Mouse (Mus musculus): ENCODE data around the gene Mapk14. TPM values are rescaled to one million over a fixed set of nuclear protein-coding genes. Genes with fewer than 3 reads are reported as not detected.

Gene Mapk14
- polyA plus RNA-seq, 1 experiment: 36.7 TPM

GRCm38 (mm10) chr17:28760736-28761312 lies 69.7 kb downstream of the Mapk14 start:
- Histone ChIP-seq H3K27me3 (ENCODE audit: control insufficient read depth, insufficient read depth, insufficient read length) (no peaks in the 10 kb centered on the region), H3K79me2 (ENCODE audit: control insufficient read depth, insufficient read depth) (no peaks in the 10 kb centered on the region), H3K79me3 (ENCODE audit: low read depth) (no peaks in the 10 kb centered on the region), H3ac (ENCODE audit: control insufficient read depth, insufficient read length, low read depth) (no peak overlapping the region), H3K4me3 (ENCODE audit: insufficient read depth, poor library complexity, severe bottlenecking) (no peak overlapping the region), H3K36me3 (ENCODE audit: control insufficient read depth, insufficient read depth) (no peaks in the 10 kb centered on the region)
- TF ChIP-seq USF1 (IDR thresholded peaks at IDR 0.05; ENCODE audit: low read depth): no peak
- no peak for TF ChIP-seq CTCF (IDR thresholded peaks at IDR 0.05; ENCODE audit: control insufficient read depth, insufficient read depth, insufficient read length)
- TF ChIP-seq FOSL1 (IDR thresholded peaks at IDR 0.05; ENCODE audit: insufficient read depth, low read length, poor library complexity, severe bottlenecking): no peak
- TF ChIP-seq MYOG (IDR thresholded peaks at IDR 0.05; ENCODE audit: control insufficient read depth, extremely low read depth, insufficient read length): no peak
- no peak for TF ChIP-seq MAX (IDR thresholded peaks at IDR 0.05)
- no peak for TF ChIP-seq CEBPB (IDR thresholded peaks at IDR 0.05; ENCODE audit: low read depth)
- TF ChIP-seq MYOD1 (IDR thresholded peaks at IDR 0.05; ENCODE audit: control insufficient read depth, insufficient read length, low read depth): no peak

- Histone ChIP-seq H3K36me3 (ENCODE audit: control insufficient read depth, insufficient read depth) (no peaks in the 10 kb centered on the region), H3K27me3 (ENCODE audit: control insufficient read depth, insufficient read depth, insufficient read length) (no peaks in the 10 kb centered on the region), H3K79me2 (ENCODE audit: control insufficient read depth, insufficient read depth) (no peaks in the 10 kb centered on the region), H3K4me3 (ENCODE audit: insufficient read depth, poor library complexity, severe bottlenecking) (no peak overlapping the region), H3ac (ENCODE audit: control insufficient read depth, insufficient read length, low read depth) (no peak overlapping the region), H3K79me3 (ENCODE audit: low read depth) (no peaks in the 10 kb centered on the region)
- peak; percentile 82 for TF ChIP-seq CTCF (IDR thresholded peaks at IDR 0.05; ENCODE audit: control insufficient read depth, insufficient read depth, insufficient read length)
- no peak for TF ChIP-seq MAX (IDR thresholded peaks at IDR 0.05)
These were observed 70.7 kb downstream of the Mapk14 start for GRCm38 (mm10) chr17:28761871-28762270.

GRCm38 (mm10) chr17:28766203-28766602 lies 75.1 kb downstream of the Mapk14 start:
- Histone ChIP-seq H3K79me2 (ENCODE audit: control insufficient read depth, insufficient read depth) (no peaks in the 10 kb centered on the region), H3K79me3 (ENCODE audit: low read depth) (no peaks in the 10 kb centered on the region), H3K36me3 (ENCODE audit: control insufficient read depth, insufficient read depth) (no peaks in the 10 kb centered on the region), H3K4me3 (ENCODE audit: insufficient read depth, poor library complexity, severe bottlenecking) (no peak overlapping the region), H3ac (ENCODE audit: control insufficient read depth, insufficient read length, low read depth) (no peak overlapping the region), H3K27me3 (ENCODE audit: control insufficient read depth, insufficient read depth, insufficient read length) (peaks cover 20% of the 10 kb centered on the region)
- TF ChIP-seq CEBPB (IDR thresholded peaks at IDR 0.05; ENCODE audit: low read depth) (no peak), MAX (IDR thresholded peaks at IDR 0.05) (no peak), USF1 (IDR thresholded peaks at IDR 0.05; ENCODE audit: low read depth) (no peak), CTCF (IDR thresholded peaks at IDR 0.05; ENCODE audit: control insufficient read depth, insufficient read depth, insufficient read length) (no peak), FOSL1 (IDR thresholded peaks at IDR 0.05; ENCODE audit: insufficient read depth, low read length, poor library complexity, severe bottlenecking) (no peak), MYOG (IDR thresholded peaks at IDR 0.05; ENCODE audit: control insufficient read depth, extremely low read depth, insufficient read length) (no peak)

GRCm38 (mm10) chr17:28766781-28767515 lies 75.8 kb downstream of the Mapk14 start:
- TF ChIP-seq MYOD1 (IDR thresholded peaks at IDR 0.05; ENCODE audit: control insufficient read depth, insufficient read length, low read depth) (no peak), CTCF (IDR thresholded peaks at IDR 0.05; ENCODE audit: control insufficient read depth, insufficient read depth, insufficient read length) (no peak), CEBPB (IDR thresholded peaks at IDR 0.05; ENCODE audit: low read depth) (no peak), USF1 (IDR thresholded peaks at IDR 0.05; ENCODE audit: low read depth) (no peak), MYOG (IDR thresholded peaks at IDR 0.05; ENCODE audit: control insufficient read depth, extremely low read depth, insufficient read length) (no peak), MAX (IDR thresholded peaks at IDR 0.05) (no peak), FOSL1 (IDR thresholded peaks at IDR 0.05; ENCODE audit: insufficient read depth, low read length, poor library complexity, severe bottlenecking) (no peak)
- Histone ChIP-seq H3K79me2 (ENCODE audit: control insufficient read depth, insufficient read depth) (no peaks in the 10 kb centered on the region), H3K27me3 (ENCODE audit: control insufficient read depth, insufficient read depth, insufficient read length) (peaks cover 20% of the 10 kb centered on the region), H3ac (ENCODE audit: control insufficient read depth, insufficient read length, low read depth) (no peak overlapping the region), H3K4me3 (ENCODE audit: insufficient read depth, poor library complexity, severe bottlenecking) (no peak overlapping the region), H3K36me3 (ENCODE audit: control insufficient read depth, insufficient read depth) (no peaks in the 10 kb centered on the region), H3K79me3 (ENCODE audit: low read depth) (no peaks in the 10 kb centered on the region)

- H3K27me3 ChIP-seq (ENCODE audit: control insufficient read depth, insufficient read depth, insufficient read length): peaks cover 20% of the 10 kb centered on the region
- H3K79me2 ChIP-seq (ENCODE audit: control insufficient read depth, insufficient read depth): no peaks in the 10 kb centered on the region
- H3K4me3 ChIP-seq (ENCODE audit: insufficient read depth, poor library complexity, severe bottlenecking): no peak within 1 kb of the TSS
- no peaks in the 10 kb centered on the region for H3K36me3 ChIP-seq (ENCODE audit: control insufficient read depth, insufficient read depth)
- no peaks in the 10 kb centered on the region for H3K79me3 ChIP-seq (ENCODE audit: low read depth)
- H3ac ChIP-seq (ENCODE audit: control insufficient read depth, insufficient read length, low read depth): no peak within 1 kb of the TSS
- TF ChIP-seq FOSL1 (IDR thresholded peaks at IDR 0.05; ENCODE audit: insufficient read depth, low read length, poor library complexity, severe bottlenecking) (no peak), MYOD1 (IDR thresholded peaks at IDR 0.05; ENCODE audit: control insufficient read depth, insufficient read length, low read depth) (no peak), CTCF (IDR thresholded peaks at IDR 0.05; ENCODE audit: control insufficient read depth, insufficient read depth, insufficient read length) (no peak), CEBPB (IDR thresholded peaks at IDR 0.05; ENCODE audit: low read depth) (no peak), USF1 (IDR thresholded peaks at IDR 0.05; ENCODE audit: low read depth) (no peak), MAX (IDR thresholded peaks at IDR 0.05) (no peak), MYOG (IDR thresholded peaks at IDR 0.05; ENCODE audit: control insufficient read depth, extremely low read depth, insufficient read length) (no peak)
These were observed 78.2 kb downstream of the Mapk14 start, which contains the start of gene Mapk13 for GRCm38 (mm10) chr17:28769121-28769874. TSS of gene Mapk13 (plus strand) at chr17:28769297.

Measured in C2C12 (cell line).